Mouse (Mus musculus) mouse trophoblast stem cell (cell line): ENCODE results near the gene Cdk9.

Experiments used
- in situ Hi-C, 2 experiments: fragments of 300-500 bp; cut with MseI, MboI; formaldehyde crosslinking; loops; 2 replicates in 1 of 2; 3 replicates in 1 of 2; pipeline ENCODE4 v1.15.1; 2025

The Cdk9 gene

DNA sequence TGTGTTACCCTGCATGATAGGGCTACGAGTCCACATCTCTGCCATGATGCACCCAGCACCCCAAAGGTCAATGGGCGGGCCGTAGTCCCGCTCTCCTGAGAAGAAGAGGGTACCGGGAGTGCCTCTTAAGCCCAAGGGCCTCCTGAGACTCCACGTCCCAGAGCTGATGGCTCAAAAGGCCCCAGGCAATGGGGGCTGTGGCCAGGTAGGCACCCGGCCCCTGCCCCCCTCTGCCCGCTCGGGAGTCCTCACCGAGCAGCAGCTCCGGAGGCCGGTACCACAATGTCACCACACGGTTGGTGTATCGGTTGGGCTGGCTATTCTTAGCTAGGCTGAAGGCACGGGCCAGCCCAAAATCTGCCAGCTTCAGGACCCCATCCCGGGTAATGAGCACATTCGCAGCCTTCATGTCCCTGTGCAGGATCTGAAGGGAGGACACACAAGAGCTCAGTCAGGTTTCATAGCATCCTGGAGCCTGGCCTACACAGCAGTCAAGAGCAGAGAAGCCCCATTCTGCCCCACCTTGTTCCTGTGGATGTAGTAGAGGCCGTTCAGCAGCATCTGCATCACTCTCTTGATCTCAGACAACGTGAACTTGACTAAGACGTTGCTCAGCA, 3.2 kb downstream of the Cdk9 start:
- in situ Hi-C loops: loop anchor here in 1 of 2 experiments (5.0 kb wide), 1 partner anchor 48 kb away; the partner anchor contains the start of gene Tor2a

DNA sequence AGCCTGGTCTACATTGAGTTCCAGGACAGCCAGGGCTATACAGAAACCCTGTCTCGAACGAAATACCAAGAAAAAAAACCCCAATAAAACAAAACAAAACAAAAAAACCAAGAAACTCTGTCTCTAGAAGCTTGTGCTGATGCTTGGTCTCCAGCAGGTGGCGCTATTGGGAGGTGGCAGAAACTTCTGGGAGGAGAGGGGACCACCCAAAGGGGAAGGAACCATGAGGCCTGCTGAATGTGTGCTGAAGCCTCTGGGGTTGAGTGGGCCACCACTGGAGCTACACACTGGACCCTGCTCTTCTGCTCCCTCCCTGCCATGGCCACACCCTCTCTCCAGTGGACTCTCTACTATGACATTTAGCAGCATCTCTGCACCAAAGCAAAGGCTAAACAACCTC, 4.2 kb downstream of the Cdk9 start:
- in situ Hi-C loops: no loop called here

DNA sequence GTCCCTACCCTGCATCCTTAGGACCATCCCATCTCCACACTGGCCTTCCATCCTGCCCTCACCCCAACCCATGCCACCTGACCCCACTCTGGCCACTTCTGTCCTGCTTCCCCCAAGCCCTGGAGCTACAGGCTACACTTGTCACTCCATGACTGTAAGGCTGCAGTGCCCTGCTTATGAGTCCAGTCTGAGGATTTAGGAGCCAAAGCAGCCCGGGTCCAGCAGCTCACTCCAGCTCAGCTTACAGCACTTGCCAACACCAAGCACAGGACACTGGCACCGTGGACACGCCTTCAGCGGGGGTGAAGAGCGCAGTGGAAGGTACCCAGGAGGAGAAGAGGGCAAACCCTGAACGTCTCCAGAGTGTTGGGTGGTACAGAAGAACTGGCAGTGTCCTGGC, 5.9 kb downstream of the Cdk9 start:
- in situ Hi-C loops: no loop called here

DNA sequence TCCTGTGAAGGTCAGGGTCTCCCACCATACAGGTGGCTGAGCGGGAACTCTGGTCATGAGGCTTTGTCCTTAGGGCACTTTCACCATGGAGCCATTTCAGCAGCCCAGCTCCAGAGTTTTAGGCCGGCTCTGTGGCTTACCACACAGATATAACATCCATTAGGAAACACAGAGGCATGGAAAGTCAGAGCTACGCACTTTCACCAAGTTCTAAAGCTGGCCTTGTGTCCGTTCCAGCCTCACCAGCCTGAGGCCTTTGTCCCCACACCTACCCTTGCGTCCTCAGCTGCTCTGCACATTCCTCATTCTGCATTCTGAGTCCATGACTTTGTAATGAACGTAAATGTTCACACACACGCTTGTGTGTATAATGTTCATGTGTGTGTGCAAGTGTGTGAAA, 7.9 kb downstream of the Cdk9 start:
- in situ Hi-C loops: no loop called here

DNA sequence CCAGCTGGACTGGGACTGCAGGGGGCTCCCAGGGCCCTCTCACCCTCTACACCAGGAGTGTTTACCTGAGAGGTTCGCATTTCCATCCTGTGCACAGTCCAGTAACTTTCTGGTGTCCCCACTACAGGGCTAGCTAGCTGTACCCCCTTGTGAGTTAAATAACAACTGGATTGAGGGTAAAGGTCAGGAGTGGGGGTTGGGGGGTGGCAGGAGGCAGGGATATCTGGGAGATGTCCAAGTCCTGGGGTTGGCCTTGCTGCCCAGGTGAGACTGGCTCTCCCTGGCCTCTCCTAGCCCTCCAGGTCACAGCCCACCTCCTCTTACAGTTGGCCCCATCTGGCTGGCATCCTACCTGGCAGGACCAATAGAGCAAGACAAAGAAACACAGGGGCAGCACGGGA, 8.9 kb downstream of the Cdk9 start, which contains the start of gene Fpgs:
Fpgs (minus strand) TSS at position 125 of the 401 bp plus-strand sequence.
- in situ Hi-C loops: no loop called here

DNA sequence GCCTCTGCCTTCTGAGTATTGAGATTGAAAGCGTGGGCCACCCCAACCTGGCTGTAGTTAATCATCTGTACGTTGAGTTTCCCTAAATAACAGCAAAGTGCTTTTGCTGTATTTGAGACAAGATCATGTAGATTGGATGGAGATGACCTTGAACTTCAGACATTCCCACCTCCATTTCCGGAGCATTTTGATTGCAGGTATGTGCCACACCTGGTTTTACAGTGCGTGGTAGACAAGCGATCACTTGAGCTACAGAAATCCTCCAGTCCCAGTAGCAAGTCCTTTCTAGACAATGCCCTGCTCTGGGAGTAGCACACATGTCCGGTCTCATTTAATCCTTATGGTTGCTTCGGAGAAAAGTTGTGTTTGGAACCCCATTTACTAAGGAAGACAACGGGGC, 9.8 kb downstream of the Cdk9 start:
- in situ Hi-C loops: no loop called here

DNA sequence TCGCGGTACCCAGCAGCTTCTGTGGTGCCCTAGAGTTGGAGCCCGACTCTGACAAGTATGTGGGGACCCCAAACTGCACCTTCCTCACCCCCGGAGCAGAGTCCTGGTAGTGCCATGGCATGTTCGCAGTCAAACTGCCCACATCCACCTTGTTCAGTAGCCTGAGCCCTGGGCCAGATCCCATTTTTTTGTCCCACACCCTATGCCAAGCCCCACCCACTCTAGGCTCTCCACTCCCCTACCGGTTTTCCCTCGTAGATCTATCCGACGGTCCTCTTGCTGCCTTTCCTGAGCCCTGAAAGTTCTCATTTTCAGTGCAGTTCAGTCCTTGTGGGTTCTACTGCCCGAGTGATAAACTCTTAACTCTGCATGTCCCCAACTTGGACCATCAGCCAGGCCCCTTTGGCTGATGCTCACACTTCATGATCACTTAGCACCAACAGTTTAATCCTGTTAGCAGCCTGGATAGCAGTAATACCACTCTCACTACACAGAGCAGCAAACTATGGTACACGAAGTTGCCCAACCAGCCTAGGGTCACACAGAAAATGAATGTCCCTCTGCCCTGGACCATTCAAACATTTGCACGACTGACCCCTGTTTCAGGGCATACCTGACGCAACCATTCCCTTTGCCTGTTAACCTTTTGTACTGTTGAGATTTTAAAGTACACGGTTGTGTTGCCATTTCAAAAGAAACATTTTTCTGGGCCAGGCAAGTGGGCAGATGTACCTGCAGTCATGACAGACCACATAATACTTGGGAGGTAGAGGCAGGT, 11.7 kb downstream of the Cdk9 start:
- in situ Hi-C loops: no loop called here

DNA sequence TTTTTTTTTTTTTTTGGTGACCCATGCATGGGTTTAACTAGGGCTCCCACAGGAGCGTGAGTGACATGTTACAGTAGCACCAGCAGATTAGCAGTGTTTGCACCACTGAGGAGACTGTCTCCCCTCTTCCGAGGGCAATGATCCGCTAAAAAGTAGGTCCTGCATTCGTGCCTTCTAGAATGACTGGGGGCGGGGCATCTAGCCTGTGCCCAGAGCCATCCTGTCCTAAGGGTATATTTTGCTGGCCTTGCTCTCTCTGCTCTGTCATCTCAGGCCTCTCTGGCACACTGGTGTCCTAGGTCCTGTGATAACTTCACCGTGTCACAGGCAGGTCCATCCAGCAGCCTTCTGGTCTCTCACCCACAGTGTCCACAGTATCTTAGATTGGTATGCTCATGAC, 13.2 kb downstream of the Cdk9 start:
- in situ Hi-C loops: no loop called here

DNA sequence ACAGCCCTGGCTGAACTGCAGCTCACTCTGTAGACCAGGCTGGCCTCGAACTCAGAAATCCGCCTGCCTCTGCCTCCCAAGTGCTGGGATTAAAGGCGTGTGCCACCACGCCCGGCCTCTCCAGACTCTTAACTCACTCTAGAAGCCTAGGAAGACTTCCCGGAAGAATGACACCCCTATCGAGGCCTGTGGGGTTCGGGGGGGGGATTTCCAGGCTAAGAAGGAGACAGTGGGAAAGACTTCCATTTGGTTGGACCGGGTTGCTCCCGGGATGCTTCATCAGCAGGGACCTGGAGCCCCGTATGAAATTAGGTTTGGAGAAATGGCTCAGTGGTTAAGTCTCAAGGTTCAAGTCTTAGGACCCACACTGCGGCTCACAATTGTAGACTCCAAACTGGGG, 18.2 kb downstream of the Cdk9 start:
- in situ Hi-C loops: no loop called here

DNA sequence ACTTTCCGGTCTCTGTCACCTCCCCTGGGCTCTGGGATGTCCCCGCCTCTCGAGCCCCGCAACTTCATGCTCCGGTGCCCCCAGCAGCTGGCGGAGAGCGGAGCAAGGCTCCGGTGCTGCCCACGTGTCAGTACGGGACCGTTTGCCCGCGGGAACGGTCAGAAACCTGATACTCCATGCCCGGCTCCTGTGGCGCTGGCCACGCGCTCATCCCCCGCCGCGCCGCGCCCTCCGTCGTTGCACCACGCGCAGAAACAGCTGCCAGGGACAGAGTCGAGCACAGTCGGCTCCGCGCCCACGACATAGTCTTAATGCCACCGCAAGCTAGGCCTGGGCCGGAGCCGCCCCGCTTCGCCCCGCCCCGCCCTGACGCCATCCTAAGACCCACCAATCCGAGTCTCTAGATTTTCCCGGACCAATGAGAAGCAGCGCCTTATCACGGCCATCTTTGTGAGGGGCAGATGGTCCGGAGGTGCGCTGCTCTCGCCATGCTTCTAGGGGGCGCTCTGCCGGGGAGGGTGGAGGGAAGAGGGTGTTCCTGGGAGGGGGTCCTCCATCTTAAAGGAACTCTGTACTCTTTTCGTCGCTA, 19.0 kb downstream of the Cdk9 start:
- in situ Hi-C loops: no loop called here

DNA sequence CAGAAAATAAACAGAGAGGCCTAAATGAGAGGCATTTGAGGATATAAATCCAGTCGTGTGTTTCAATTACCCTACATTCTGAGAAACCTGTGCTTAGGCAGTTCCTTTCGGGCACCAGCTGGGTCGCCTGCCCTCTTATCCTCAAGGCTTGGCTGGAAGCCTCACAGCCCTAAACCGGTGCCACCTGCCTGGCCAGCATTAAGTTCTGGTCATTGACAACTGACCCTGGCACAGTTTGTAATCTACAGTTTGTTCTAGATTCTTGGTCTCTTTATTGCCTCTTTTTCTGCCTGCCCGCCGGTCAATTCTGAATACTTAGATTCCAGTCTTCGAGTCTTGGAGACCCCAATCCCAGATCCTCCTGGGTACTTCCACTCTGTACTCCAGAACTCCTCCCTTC, 19.6 kb downstream of the Cdk9 start:
- in situ Hi-C loops: no loop called here

DNA sequence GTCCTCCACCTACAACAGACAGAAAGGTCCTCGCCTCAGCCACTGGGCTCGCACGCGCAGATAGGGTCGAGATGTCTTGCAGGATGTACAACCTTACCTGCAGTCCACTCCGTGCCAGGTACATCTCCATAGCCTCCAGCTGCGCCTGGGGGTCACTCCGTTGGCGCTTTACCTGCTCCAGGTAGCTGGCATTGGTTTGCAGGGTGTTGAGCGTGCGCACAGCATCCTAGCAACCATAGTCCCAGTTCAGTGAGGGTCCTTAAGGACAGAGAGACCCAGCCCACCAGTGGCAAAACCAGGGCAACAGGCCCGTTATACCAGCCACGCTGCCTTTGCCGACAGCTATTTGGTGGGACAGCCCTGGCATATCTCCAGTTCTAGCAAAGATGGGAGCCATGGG, 20.4 kb downstream of the Cdk9 start:
- in situ Hi-C loops: no loop called here

DNA sequence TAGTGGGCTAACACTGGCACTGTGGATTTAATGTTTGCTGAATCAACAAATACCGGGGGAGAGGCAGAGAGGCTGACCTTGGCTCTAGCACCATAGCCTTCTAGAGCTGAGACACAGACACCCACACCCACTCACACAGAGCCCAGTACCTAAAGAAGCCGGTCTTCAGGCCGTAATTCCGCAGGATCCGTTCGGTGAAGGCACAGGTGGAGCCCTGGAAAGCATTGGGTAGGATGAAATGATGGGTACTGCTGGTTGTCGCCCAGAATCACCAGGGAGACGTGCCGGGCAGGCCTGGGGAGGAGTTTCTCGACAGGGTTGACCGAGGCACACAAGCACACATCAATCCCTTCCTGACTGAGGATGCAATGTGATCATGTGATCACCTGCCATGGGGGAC, 21.8 kb downstream of the Cdk9 start:
- in situ Hi-C loops: no loop called here

DNA sequence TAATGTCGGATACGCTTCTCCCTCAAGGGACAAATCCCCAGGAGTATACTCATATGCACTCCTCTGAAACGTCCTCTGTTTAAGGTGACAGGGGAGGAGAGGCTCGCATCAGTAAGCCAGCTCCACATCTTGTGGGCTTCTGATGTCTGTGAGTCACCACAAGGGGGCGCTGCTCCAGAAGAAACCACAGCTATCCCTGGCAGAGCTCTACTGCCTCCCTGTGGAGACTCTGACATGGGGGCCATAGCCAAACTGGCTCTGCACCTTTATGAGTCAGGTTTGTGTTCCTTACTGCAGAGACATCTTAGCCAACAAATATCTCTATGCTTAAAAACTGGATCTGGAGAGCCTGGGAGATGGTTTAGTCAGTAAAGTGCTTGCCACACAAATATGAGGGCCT, 23.5 kb downstream of the Cdk9 start:
- in situ Hi-C loops: no loop called here

DNA sequence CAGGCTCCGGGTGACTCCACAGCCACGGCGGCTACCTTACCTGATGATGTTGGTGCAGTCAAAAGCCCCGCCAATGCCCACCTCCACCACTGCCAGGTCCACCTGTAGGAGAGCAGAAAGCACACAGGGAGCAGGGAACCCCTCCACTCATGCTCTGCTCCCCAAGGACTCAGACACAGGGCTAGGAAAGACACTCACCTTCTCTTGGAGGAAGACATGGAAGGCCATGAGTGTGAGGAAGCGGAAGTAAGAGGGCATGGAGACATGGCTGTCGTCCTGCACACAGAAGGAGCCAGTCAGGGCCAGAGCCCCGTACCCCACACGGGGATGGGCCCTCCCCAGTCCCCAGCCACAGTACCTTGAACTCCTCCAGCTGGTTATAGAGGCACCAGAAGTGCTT, 25.3 kb downstream of the Cdk9 start:
- in situ Hi-C loops: no loop called here

DNA sequence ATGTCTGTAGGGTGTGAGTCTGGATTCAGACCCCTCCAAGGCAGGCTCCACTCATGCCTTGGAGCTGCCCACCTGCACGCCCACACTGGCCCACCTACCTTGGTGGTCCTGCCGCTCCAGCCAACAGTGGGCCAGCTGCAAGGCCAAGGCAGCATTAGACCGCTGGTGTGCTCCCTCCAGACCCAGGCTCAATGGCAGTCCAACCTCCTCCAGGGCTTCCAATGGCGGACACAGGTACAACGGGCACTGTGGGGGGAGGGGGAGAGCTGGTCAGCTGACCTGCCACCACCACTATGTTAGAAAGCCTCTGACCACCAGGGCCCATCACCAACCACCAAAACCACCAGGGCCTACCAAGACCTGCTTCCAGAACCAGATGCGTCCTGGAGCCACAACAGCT, 26.2 kb downstream of the Cdk9 start:
- in situ Hi-C loops: no loop called here

DNA sequence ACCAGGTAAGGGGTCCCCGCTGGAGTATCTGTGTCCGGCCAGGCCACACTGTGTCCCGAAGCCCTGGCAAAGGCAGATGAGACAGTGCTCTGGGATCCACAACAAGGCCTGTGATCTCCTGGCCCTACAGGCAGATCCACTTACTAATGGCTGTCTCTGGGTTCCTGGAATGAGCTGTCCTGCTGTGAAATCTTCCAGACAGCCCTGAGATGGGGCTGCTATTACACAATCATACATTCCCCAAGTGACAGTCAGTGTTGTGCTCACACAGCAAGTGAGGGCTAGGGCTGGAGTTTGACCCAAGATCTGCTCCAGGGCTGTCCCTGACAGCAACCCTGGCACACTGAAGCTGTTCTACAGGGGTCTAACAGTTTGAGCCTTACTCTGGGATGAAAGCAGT, 27.1 kb downstream of the Cdk9 start:
- in situ Hi-C loops: no loop called here

DNA sequence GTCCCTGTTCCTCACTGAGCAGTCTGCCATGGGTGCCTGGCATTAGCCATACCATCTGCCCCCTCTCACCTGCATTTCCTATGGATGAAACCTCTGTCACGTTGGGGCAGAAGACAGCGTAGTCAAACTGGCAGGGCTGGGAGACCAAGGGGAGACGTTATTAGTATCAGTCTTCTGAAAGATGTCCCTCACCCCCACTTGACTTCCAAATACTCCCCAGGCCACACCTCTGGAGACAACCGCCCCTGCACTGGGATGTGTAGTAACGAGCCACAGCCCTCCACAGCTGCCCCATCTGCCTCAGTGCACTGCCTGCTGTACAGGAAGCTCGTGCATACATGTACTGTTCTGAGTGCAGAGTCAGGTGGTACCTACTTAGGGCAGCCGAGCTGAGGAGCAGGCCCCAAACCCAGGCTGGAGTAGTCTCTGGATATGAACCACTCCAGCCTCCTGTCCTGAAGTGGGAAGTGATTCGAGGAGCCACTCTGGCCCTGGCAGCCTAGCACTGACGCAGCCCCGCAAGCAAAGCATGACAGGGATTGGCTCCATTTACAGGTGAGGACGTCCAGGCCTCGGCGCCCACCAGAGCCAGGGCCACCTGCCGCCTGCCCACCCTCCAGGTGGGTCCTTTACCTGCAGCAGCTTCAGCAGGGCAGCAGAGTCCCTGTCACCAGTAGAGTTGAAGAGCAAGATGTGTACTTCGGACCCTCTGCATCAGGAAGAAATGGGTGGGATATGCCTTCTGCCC, 28.0 kb downstream of the Cdk9 start:
- in situ Hi-C loops: loop anchor here in 1 of 2 experiments (5.0 kb wide), 1 partner anchor 53 kb away; no protein-coding TSS in a partner anchor

DNA sequence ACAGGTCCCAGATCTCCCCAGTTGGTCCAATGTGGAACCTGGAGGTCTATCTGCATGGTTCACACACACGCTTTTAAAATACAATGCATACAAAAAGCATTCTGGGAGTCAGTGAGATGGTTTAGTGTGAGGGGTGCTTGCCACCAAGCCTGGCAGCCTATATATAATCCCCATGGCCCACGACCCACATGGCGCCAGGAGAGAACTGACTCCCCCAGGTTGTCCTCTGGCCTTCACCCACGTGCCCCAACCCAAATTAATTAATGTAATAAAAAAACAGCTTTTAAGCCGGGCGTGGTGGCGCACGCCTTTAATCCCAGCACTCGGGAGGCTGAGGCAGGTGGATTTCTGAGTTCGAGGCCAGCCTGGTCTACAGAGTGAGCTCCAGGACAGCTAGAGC, 29.2 kb downstream of the Cdk9 start:
- in situ Hi-C loops: loop anchor here in 1 of 2 experiments (5.0 kb wide), 1 partner anchor 51 kb away; no protein-coding TSS in a partner anchor

DNA sequence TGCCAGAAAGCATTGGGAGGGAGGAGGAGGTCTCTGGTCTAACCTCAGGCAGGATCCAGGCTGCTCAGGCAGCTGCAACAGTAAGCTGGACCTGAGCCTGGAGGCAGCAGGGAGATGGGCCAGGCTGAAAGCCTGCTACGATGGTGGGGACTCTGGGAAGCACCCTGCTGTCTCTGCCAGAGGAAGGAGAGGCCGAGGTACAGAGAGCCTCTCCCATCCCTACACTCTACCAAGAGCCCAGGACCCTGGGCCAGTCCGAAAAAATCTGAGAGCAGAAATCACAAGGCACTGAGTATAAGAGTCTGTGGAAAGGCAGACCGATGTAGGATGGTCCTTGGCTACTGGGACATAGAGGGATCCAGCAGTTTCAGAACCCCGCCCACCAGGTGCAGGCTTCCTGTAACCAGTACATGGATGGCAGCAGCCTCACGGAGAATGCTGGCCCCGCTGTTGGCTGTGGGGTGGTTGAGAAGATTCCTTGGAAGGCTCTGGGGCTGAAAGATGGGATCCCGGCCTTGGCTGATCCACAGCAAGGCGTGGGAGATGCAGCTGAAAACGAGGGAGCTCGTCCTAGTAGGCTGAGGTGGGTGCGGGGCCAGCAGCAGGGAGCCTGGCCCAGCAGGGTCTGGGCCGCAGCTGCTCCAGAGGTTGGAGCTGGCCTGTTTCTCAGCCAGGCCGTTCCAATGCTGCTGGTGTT, 30.0 kb downstream of the Cdk9 start:
- in situ Hi-C loops: loop anchor here in 1 of 2 experiments (5.0 kb wide), 1 partner anchor 51 kb away; no protein-coding TSS in a partner anchor

DNA sequence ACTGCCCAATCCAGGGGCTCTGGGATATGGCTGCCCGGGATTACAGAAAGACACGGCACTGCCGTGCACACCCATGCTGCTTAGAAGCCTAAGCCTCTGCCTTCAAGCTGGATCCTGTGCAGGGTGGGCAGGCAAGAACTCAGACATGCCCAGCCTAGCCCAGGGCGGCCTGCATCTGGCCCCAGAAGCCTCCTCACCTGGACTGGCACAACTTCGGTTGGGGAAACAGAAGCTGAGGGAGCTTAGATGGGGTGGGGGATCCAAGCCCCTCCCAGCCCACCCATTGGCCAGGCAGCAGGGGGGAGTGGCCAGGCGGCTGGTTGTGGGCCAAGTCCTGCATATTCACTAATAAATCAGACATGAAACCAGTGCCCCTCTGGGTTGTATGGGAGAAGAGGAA, 31.1 kb downstream of the Cdk9 start:
- in situ Hi-C loops: loop anchor here in 1 of 2 experiments (5.0 kb wide), 1 partner anchor 49 kb away; no protein-coding TSS in a partner anchor
